Mouse (Mus musculus) heart, postnatal 0 days (tissue): Measurements from ENCODE around the gene Slc37a1.

Source experiments
- CTCF ChIP-seq: IDR thresholded peaks from 2 replicates; pipeline ENCODE4 v1.5.1; 2016; ENCODE audit warnings: antibody characterized with exemption, control low read depth, low read depth
- EP300 ChIP-seq: IDR thresholded peaks from 2 replicates; pipeline ENCODE4 v1.6.1; 2016; ENCODE audit warnings: antibody characterized with exemption, low read depth

- no peak for TF ChIP-seq EP300
- no peak for TF ChIP-seq CTCF
Observed at GRCm38 (mm10) chr17:31298419-31299209, 12.0 kb downstream of the Slc37a1 start.
